Mouse (Mus musculus) C3H10T1/2 (cell line): Measurements from ENCODE around the gene Mt2. TPM values are rescaled to one million over a fixed set of nuclear protein-coding genes. Genes with fewer than 3 reads are reported as not detected.

Source experiments
- polyA plus RNA-seq, 2 experiments: library from polyadenylated mRNA; unstranded; fragments of >200 nt; fragmentation: generic; extraction: Trizol; gene quantifications; one replicate each; pipeline ENCODE4 v1.2.1; 2012; ENCODE audit warnings: missing spikeins in 2 of 2

Gene Mt2
- 100 to 1,000 TPM; 253 to 636 TPM for polyA plus RNA-seq

DNA sequence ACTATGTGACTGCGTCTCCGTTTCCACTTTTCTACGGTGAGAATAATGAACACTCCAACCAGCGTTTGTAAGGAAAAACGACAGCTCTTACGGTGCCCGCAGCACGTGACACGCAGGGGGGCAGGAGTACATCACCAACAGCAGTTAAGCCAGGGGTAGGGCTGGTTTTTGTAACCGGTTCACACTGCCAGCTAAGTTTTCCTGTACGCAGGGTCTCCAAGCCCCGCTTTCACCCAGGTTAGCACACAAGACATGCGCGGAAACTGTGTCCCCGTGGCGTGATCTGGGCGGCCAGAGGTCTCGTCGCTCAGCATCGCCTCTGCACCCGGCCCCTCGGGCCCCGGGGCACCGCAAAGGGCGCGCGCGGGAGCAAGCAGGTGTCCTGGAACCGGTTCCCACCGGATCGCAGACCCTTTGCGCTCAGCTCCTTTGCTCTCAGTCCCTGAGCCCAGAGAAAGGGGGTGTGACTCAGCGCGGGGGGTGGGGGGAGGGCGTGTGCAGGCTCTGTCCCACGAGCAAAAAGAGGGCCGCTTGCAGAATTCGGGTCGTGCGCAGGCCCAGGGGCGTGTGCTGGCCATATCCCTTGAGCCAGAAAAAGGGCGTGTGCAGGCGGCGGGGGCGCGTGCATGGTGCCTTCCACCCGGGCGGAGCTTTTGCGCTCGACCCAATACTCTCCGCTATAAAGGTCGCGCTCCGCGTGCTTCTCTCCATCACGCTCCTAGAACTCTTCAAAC is at the start of gene Mt2:
Mt2 (plus strand) TSS at position 590 of the 734 bp plus-strand sequence.

GRCm38 (mm10) chr8:94136933-94137332 is 35.5 kb upstream of the Mt2 start, which contains the start of gene Mt4:
Gene Mt4, plus strand, starts transcription at chr8:94137197.

DNA sequence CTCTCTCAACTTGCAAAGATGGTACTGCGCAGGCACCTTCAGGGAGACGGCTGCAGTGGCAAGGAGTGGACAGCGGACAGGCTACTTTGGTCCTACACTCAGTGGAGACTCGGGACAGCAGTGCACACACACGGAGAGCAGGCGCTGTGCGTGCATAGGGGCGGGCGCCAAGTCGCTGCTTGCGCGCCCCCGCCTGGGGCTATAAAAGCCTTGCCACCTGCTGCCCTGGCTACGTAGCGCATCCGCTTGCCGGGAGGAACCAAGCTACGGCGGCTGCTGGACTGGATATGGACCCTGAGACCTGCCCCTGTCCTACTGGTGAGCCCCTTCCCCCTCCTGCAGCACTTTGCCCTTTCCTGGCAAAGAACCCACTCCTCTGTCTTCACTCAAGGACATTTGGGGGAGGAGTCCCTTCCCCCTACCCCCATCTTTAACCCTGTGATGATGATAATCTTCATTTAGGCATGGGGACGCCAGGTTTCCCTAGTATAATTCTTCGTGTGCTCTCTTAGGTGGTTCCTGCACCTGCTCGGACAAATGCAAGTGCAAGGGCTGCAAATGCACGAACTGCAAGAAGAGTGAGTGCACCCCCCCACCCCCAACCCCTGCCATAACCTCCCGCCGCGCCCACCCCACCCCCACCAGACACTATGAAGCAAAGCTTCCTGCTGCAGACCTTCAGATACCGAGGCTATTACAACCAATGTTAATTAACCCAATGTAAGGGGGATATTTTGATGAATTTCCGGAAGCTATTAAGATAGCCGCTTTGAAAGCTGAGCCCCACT is 19.8 kb upstream of the Mt2 start, which contains the start of gene Mt3:
Mt3 (plus strand) TSS at position 95 of the 788 bp plus-strand sequence.

DNA sequence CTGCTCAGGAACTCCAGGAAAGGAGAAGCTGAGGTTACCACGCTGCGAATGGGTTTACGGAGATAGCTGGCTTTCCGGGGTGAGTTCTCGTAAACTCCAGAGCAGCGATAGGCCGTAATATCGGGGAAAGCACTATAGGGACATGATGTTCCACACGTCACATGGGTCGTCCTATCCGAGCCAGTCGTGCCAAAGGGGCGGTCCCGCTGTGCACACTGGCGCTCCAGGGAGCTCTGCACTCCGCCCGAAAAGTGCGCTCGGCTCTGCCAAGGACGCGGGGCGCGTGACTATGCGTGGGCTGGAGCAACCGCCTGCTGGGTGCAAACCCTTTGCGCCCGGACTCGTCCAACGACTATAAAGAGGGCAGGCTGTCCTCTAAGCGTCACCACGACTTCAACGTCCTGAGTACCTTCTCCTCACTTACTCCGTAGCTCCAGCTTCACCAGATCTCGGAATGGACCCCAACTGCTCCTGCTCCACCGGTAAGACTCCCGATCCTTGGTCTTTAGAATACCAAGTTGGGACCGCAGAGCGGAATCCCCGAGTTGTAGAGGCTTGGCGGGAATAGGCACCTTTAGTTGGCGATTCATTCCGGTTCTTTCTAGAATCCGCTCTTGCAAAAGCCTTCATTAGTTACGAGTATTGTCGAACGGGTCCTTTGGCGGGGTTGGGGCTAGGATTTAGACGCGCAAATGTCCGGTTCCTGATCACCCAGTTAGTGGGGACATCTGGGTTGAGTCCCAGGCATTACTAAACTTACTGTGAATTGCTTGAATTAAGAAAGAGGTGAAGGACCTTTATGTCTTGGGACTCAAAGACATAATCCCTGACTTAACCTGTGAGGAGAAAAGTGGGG is 6.6 kb downstream of the Mt2 start, which contains the start of gene Mt1:
Mt1 (plus strand) TSS at position 226 of the 856 bp plus-strand sequence.

DNA sequence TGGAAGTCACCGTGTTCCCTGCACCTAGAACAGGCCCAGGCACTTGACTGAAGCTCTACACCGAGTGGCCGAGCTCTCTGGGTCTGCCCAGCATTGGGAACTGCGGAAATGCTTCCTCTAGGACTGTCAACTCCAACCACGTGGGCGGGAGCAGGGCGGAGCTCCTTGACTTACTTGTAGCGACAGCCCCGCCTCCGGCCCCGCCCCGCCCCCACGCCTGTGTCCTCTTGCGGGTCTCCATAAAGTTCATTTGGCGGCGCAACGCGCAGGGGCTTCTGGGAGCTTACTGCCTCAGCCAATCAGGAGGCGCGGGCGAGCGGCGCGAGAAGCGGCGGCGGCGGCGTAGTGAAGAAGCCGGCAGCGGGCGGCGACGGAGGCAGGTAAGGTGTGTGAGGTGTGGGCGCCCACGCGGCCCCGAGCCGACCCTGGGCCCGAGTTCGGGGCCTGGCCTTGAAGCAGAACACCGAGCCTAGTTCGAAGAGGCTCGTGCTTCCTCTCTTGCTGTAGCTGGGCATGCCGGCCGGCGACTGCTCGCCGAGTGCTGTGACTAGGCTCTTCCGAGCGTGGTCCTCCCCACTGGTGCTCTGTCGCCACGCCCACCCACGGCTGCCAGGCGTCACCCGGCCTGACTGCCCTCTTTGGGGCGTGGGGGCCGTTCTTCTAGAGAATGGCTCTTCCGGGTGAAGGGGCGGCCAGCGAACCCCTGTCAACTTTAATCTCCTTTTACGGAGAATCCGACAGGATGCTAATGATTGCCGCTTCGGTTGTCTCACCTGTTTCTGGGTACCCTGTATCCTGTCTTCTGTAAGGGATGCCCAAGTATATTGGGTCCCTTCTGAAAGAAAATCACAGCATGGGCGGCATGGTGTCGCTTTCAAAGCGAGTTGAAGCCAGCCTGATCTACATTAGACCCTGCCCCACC is 42.0 kb downstream of the Mt2 start, which contains the start of gene Nup93:
Nup93 (plus strand) TSS at position 313 of the 922 bp plus-strand sequence.

Other genes with a start within 250 kb of the Mt2 start
- gene Amfr, start 159.8 kb upstream of the Mt2 start, polyA plus RNA-seq, result 10 to 100 TPM; 20.6 to 63.6 TPM
- 10 to 100 TPM; 68.9 to 79.4 TPM for gene Nudt21, start 135.6 kb upstream of the Mt2 start, polyA plus RNA-seq
- gene Ogfod1, start 135.5 kb upstream of the Mt2 start, polyA plus RNA-seq, result 1 to 10 TPM; 1.1 to 5.5 TPM
- 10 to 100 TPM in 1 of 2 experiments, 1 to 10 TPM in 1; 2.4 to 20.0 TPM for gene Bbs2, start 73.7 kb upstream of the Mt2 start, polyA plus RNA-seq
- under 1 TPM in 1 of 2 experiments, not detected in 1; 0.15 TPM for gene Mt4, start 35.5 kb upstream of the Mt2 start, polyA plus RNA-seq
- gene Mt3, start 20.1 kb upstream of the Mt2 start, polyA plus RNA-seq, result not detected
- 1,000 to 10,000 TPM in 1 of 2 experiments, 100 to 1,000 TPM in 1; 937 to 1,009 TPM for gene Mt1, start 6.4 kb downstream of the Mt2 start, polyA plus RNA-seq
- gene Nup93, start 41.9 kb downstream of the Mt2 start, polyA plus RNA-seq, result 10 to 100 TPM; 21.1 to 23.5 TPM
- not detected for gene Slc12a3, start 156.5 kb downstream of the Mt2 start, polyA plus RNA-seq
- gene Herpud1, start 213.8 kb downstream of the Mt2 start, polyA plus RNA-seq, result 10 to 100 TPM; 21.7 to 47.0 TPM